Mouse (Mus musculus) heart, postnatal 0 days (tissue): ENCODE measurements around the gene Mars2. TPM values are rescaled to one million over a fixed set of nuclear protein-coding genes. Genes with fewer than 3 reads are reported as not detected.

Experiments used
- ATAC-seq: fragments of 200-750 bp; cut with Nextera tagmentation; 2 replicates; pipeline ENCODE4 v1.8.0; 2017; ENCODE audit warnings: low read depth, moderate number of reproducible peaks, moderate library complexity; ENCODE audit not compliant: insufficient read depth
- DNase-seq: peaks from one replicate; pipeline ENCODE4 v3.0.0-alpha.2; 2016; ENCODE audit warnings: low spot score
- H3K27ac ChIP-seq: fragments of 300-500 bp; sonication (generic); 2 replicates; pipeline ENCODE4 v1.5.1; 2014; ENCODE audit warnings: low read depth, mild to moderate bottlenecking
- H3K27me3 ChIP-seq: fragments of 300-500 bp; sonication (generic); 2 replicates; pipeline ENCODE4 v1.6.1; 2014; ENCODE audit warnings: low read length, mixed read lengths; ENCODE audit not compliant: control insufficient read depth, insufficient read depth
- H3K36me3 ChIP-seq: fragments of 300-500 bp; sonication (generic); replicated peaks from 2 replicates; pipeline ENCODE4 v1.6.1; 2014; ENCODE audit warnings: low read length, mixed read lengths; ENCODE audit not compliant: control insufficient read depth, insufficient read depth
- H3K4me1 ChIP-seq: fragments of 300-500 bp; sonication (generic); 2 replicates; pipeline ENCODE4 v1.6.1; 2014; ENCODE audit warnings: antibody characterized with exemption; ENCODE audit not compliant: control insufficient read depth, insufficient read depth
- H3K4me2 ChIP-seq: fragments of 300-500 bp; sonication (generic); 2 replicates; pipeline ENCODE4 v1.6.1; 2014; ENCODE audit warnings: low read depth, mild to moderate bottlenecking, low read length, moderate library complexity
- H3K4me3 ChIP-seq: fragments of 300-500 bp; sonication (generic); 2 replicates; pipeline ENCODE4 v1.5.1; 2014; ENCODE audit warnings: low read depth, low read length
- H3K9ac ChIP-seq: fragments of 300-500 bp; sonication (generic); replicated peaks from 2 replicates; pipeline ENCODE4 v1.6.1; 2014; ENCODE audit warnings: low read depth, low read length, mixed read lengths
- H3K9me3 ChIP-seq: fragments of 300-500 bp; sonication (generic); replicated peaks from 2 replicates; pipeline ENCODE4 v1.6.1; 2016; ENCODE audit warnings: low read length; ENCODE audit not compliant: control insufficient read depth
- CTCF ChIP-seq: IDR thresholded peaks from 2 replicates; pipeline ENCODE4 v1.5.1; 2016; ENCODE audit warnings: antibody characterized with exemption, control low read depth, low read depth
- EP300 ChIP-seq: IDR thresholded peaks from 2 replicates; pipeline ENCODE4 v1.6.1; 2016; ENCODE audit warnings: antibody characterized with exemption, low read depth
- WGBS: fragments of 180-500 bp; shearing (Covaris S2); extraction: QIAGEN DNeasy Blood & Tissue Kit; methylation state at CpG from one replicate; pipeline ENCODE4 v1.1.7; 2014; 5-methylcytosine and 5-hydroxymethylcytosine counted together
- polyA plus RNA-seq: library from polyadenylated mRNA; unstranded; fragments of >200 nt; fragmentation: Nextera tagmentation; extraction: Ambion mirVana; gene quantifications from 2 replicates; pipeline ENCODE4 v1.2.1, GENCODE M21; 2015
- total RNA-seq: library from RNA; depleted of rRNA; stranded (reverse); fragments of >200 nt; gene quantifications from 2 replicates; pipeline ENCODE4 v1.2.3, GENCODE M21; 2014; ENCODE audit warnings: low replicate concordance

Gene Mars2
- total and polyA plus RNA-seq, 2 experiments from 2014 or later: 2.9 to 5.1 TPM

DNA sequence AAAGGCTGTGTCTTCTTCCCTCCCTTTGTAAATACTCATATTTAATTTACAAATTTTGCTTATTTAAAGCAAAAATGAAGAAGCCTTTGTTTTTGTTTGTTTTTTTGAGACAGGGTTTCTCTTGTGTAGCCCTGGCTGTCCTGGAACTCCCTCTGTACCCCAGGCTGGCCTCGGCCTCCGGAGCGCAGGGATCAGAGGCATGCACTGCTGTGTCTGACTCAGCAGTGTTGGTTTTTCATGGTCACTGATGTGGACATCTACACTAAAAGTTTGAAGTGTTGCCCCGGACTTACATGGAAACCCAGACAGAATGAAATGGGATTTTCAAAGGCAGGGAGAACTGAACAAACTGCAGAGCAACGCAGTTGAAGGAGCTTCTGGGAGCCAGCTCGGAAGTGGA is 29.4 kb upstream of the Mars2 start:
- no peak overlapping the region for H3K4me2 ChIP-seq
- peaks cover 16% of the 10 kb centered on the region for H3K4me1 ChIP-seq
- ATAC-seq: no peak
- TF ChIP-seq CTCF (no peak), EP300 (no peak)
- no peak overlapping the region for H3K9ac ChIP-seq
- no peak overlapping the region for H3K4me3 ChIP-seq
- peaks cover 7% of the 10 kb centered on the region; the same call in 1 of the 2 replicates for H3K36me3 ChIP-seq
- H3K9me3 ChIP-seq: no peaks in the 10 kb centered on the region
- whole genome bisulfite sequencing: 86% methylated on average over 6 of the region's 6 CpGs
- DNase-seq: no peak
- H3K27ac ChIP-seq: no peak overlapping the region
- H3K27me3 ChIP-seq: no peaks in the 10 kb centered on the region

DNA sequence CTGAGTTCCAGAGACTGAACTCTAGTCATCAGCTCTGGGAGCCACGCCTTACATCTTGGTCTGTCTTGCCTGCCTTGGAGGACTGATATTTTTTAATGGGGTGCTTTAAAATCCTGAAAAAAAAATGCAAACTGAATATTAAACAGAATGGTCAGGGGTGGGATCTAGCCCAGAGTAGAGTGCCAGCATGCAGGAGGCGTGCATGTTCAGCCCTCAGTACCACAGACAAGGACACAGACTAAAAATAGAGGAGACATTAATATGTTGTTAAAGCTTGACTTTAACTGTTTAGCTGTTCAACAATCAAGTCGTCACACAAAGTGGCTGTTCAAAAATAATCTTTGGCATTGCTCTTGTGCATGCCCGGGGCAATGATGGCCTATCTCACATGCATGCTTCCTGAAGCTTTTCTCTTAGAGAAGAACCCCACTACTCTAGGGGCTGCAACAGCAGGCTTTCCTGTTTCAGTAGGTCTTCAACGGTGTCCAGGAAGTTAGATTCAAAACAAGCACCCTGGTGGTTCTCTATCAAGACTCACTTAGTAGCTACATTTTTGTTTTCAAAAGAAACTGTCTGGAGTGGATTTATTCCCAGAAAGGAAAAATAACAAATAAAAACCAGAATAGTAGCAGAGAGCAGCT is 28.4 kb upstream of the Mars2 start:
- no peaks in the 10 kb centered on the region for H3K9me3 ChIP-seq
- ATAC-seq: 0 out of 2 replicates have a peak, but pooled peaks have one; percentile 53
- TF ChIP-seq CTCF: no peak
- no peak for TF ChIP-seq EP300
- H3K27me3 ChIP-seq: no peaks in the 10 kb centered on the region
- DNase-seq: no peak
- H3K4me2 ChIP-seq: no peak overlapping the region
- H3K36me3 ChIP-seq: peaks cover 7% of the 10 kb centered on the region; the same call in 1 of the 2 replicates
- WGBS: 25% methylated on average over 5 of the region's 5 CpGs
- H3K4me1 ChIP-seq: peaks cover 15% of the 10 kb centered on the region; the same call in 1 of the 2 replicates
- H3K4me3 ChIP-seq: no peak overlapping the region
- no peak overlapping the region for H3K9ac ChIP-seq
- H3K27ac ChIP-seq: peak overlapping the region; percentile 60

- H3K4me1 ChIP-seq: peaks cover 15% of the 10 kb centered on the region; the same call in 1 of the 2 replicates
- H3K4me2 ChIP-seq: peak overlapping the region; percentile 36
- DNase-seq (no peak), ATAC-seq (no peak; the same call in 1 of the 2 replicates)
- no peaks in the 10 kb centered on the region for H3K9me3 ChIP-seq
- H3K27ac ChIP-seq: peak overlapping the region; percentile 23; the same call in 1 of the 2 replicates
- no peaks in the 10 kb centered on the region for H3K27me3 ChIP-seq
- 40% methylated on average over 12 of the region's 12 CpGs for WGBS
- H3K36me3 ChIP-seq: no peaks in the 10 kb centered on the region
- H3K9ac ChIP-seq: no peak overlapping the region
- TF ChIP-seq CTCF (no peak), EP300 (no peak)
- peak overlapping the region; percentile 10; the same call in 1 of the 2 replicates for H3K4me3 ChIP-seq
Measured at GRCm38 (mm10) chr1:55210202-55210965, 26.6 kb upstream of the Mars2 start.

GRCm38 (mm10) chr1:55211081-55211480 is 25.9 kb upstream of the Mars2 start:
- 84% methylated on average over 8 of the region's 8 CpGs for WGBS

DNA sequence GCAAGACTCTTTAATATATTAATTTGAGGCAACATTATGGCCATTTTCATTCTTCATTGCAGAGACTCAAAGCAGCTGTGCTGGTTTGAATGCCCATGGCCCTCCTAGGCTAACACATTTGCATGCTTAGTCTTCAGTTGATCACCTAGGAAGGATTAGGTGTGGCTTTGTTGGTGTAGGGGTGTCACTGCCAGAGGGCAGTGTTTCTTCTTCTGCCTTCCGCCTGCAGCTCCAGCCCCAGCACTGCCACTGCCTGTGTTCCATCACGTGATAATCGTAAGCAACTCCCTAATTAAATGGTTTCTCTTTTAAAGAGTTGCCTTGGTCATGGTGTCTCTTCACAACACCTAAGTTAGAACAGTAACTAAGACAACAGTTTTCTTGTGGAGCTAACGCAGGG is 24.2 kb upstream of the Mars2 start:
- no peak overlapping the region for H3K27ac ChIP-seq
- H3K9me3 ChIP-seq: no peaks in the 10 kb centered on the region
- H3K27me3 ChIP-seq: no peaks in the 10 kb centered on the region
- no peak for ATAC-seq
- TF ChIP-seq EP300 (no peak), CTCF (no peak)
- DNase-seq: no peak
- no peaks in the 10 kb centered on the region for H3K36me3 ChIP-seq
- H3K9ac ChIP-seq: no peak overlapping the region
- no peak overlapping the region for H3K4me2 ChIP-seq
- WGBS: 84% methylated on average over 4 of the region's 4 CpGs
- peaks cover 24% of the 10 kb centered on the region for H3K4me1 ChIP-seq
- H3K4me3 ChIP-seq: no peak overlapping the region

More at GRCm38 (mm10) chr1:55211081-55211480, 25.9 kb upstream of the Mars2 start:
- Histone ChIP-seq H3K4me2 (no peak overlapping the region), H3K27ac (no peak overlapping the region), H3K36me3 (no peaks in the 10 kb centered on the region), H3K27me3 (no peaks in the 10 kb centered on the region), H3K9me3 (no peaks in the 10 kb centered on the region), H3K9ac (no peak overlapping the region), H3K4me3 (no peak overlapping the region), H3K4me1 (peaks cover 15% of the 10 kb centered on the region; the same call in 1 of the 2 replicates)
- TF ChIP-seq EP300 (no peak), CTCF (no peak)
- DNase-seq (no peak), ATAC-seq (no peak)
